Mouse (Mus musculus) lung, embryonic 14.5 days (tissue): Measurements from ENCODE around the gene Gm49510. TPM values are rescaled to one million over a fixed set of nuclear protein-coding genes. Genes with fewer than 3 reads are reported as not detected.
"Not testable (repeated sequence)": the region's sequence is repeated elsewhere in the genome, so short reads cannot be mapped to it uniquely, and the experiment has no call there.

Experiments used
- ATAC-seq: fragments of 200-750 bp; cut with Nextera tagmentation; 2 replicates; pipeline ENCODE4 v1.8.0; 2017; ENCODE audit warnings: mild to moderate bottlenecking, moderate TSS enrichment, moderate library complexity; ENCODE audit not compliant: insufficient read depth
- DNase-seq: peaks from one replicate; pipeline ENCODE4 v3.0.0-alpha.2; 2015
- H3K27ac ChIP-seq: fragments of 300-500 bp; sonication (generic); 2 replicates; pipeline ENCODE4 v1.5.1; 2014; ENCODE audit warnings: low read depth, mild to moderate bottlenecking, moderate library complexity
- H3K27me3 ChIP-seq: fragments of 300-500 bp; sonication (generic); 2 replicates; pipeline ENCODE4 v1.6.1; 2014; ENCODE audit warnings: low read length, control low read depth; ENCODE audit not compliant: insufficient read depth
- H3K36me3 ChIP-seq: fragments of 300-500 bp; sonication (generic); 2 replicates; pipeline ENCODE4 v1.6.1; 2014; ENCODE audit warnings: control low read depth; ENCODE audit not compliant: insufficient read depth
- H3K4me1 ChIP-seq: fragments of 300-500 bp; sonication (generic); 2 replicates; pipeline ENCODE4 v1.6.1; 2014; ENCODE audit warnings: antibody characterized with exemption, control low read depth; ENCODE audit not compliant: insufficient read depth
- H3K4me2 ChIP-seq: fragments of 300-500 bp; sonication (generic); 2 replicates; pipeline ENCODE4 v1.6.1; 2014; ENCODE audit warnings: mild to moderate bottlenecking
- H3K4me3 ChIP-seq: fragments of 300-500 bp; sonication (generic); 2 replicates; pipeline ENCODE4 v1.5.1; 2014; ENCODE audit warnings: low read depth, low read length
- H3K9ac ChIP-seq: fragments of 300-500 bp; sonication (generic); 2 replicates; pipeline ENCODE4 v1.6.1; 2014
- H3K9me3 ChIP-seq: fragments of 300-500 bp; sonication (generic); 2 replicates; pipeline ENCODE4 v1.6.1; 2016; ENCODE audit warnings: low read depth, low read length, control low read depth
- CTCF ChIP-seq: IDR thresholded peaks from 2 replicates; pipeline ENCODE4 v1.5.1; 2016; ENCODE audit warnings: antibody characterized with exemption, low read depth
- WGBS: fragments of 180-500 bp; shearing (Covaris S2); extraction: QIAGEN DNeasy Blood & Tissue Kit; methylation state at CpG from one replicate; pipeline ENCODE4 v1.1.7; 2014; 5-methylcytosine and 5-hydroxymethylcytosine counted together
- polyA plus RNA-seq: library from polyadenylated mRNA; unstranded; fragments of >200 nt; fragmentation: Nextera tagmentation; extraction: Ambion mirVana; gene quantifications from 2 replicates; pipeline ENCODE4 v1.2.1, GENCODE M21; 2014

The Gm49510 gene
- polyA plus RNA-seq, 1 experiment from 2014 or later = 0.70 TPM

- Histone ChIP-seq H3K9me3 (no peaks in the 10 kb centered on the region), H3K36me3 (peaks cover 32% of the 10 kb centered on the region), H3K4me3 (peak overlapping the region; percentile 72), H3K4me1 (peaks cover 6% of the 10 kb centered on the region; the same call in 1 of the 2 replicates), H3K9ac (peak overlapping the region; percentile 84), H3K27me3 (no peaks in the 10 kb centered on the region), H3K27ac (peak overlapping the region; percentile 99), H3K4me2 (peak overlapping the region; percentile 78)
- DNase-seq = peak; percentile 52
- 1% methylated on average over 17 of the region's 17 CpGs for WGBS
- peak; percentile 1; the same call in 1 of the 2 replicates for ATAC-seq
- no peak; the same call in 1 of the 2 replicates for TF ChIP-seq CTCF
These were observed 21.6 kb upstream of the Gm49510 start for GRCm38 (mm10) chr15:78877810-78878390.

GRCm38 (mm10) chr15:78878792-78879516, 20.5 kb upstream of the Gm49510 start:
- H3K4me2 ChIP-seq = peak overlapping the region; percentile 78; the same call in 1 of the 2 replicates
- not testable (repeated sequence) for ATAC-seq, H3K4me3 ChIP-seq, H3K9ac ChIP-seq, H3K27me3 ChIP-seq, H3K27ac ChIP-seq, H3K4me1 ChIP-seq, H3K9me3 ChIP-seq
- WGBS = 24% methylated on average over 7 of the region's 7 CpGs
- H3K36me3 ChIP-seq = peaks cover 42% of the 10 kb centered on the region
- DNase-seq = peak; percentile 52

GRCm38 (mm10) chr15:78880432-78880831, 19.0 kb upstream of the Gm49510 start:
- WGBS = 94% methylated on average over 8 of the region's 8 CpGs
- H3K9ac ChIP-seq = no peak overlapping the region
- no peak for DNase-seq

GRCm38 (mm10) chr15:78881828-78882227, 17.6 kb upstream of the Gm49510 start:
- no peak for ATAC-seq
- TF ChIP-seq CTCF = peak; percentile 20
- no peak overlapping the region; the same call in 1 of the 2 replicates for H3K9ac ChIP-seq
- H3K36me3 ChIP-seq = peaks cover 69% of the 10 kb centered on the region
- H3K27me3 ChIP-seq = no peaks in the 10 kb centered on the region
- DNase-seq = no peak
- no peak overlapping the region for H3K4me2 ChIP-seq
- H3K4me1 ChIP-seq = 0 out of 2 replicates have a peak, but pooled peaks cover 6% of the 10 kb centered on the region
- H3K9me3 ChIP-seq = no peaks in the 10 kb centered on the region
- WGBS = 85% methylated on average over 3 of the region's 3 CpGs
- no peak overlapping the region for H3K4me3 ChIP-seq
- H3K27ac ChIP-seq = no peak overlapping the region

More at GRCm38 (mm10) chr15:78880432-78880831, 19.0 kb upstream of the Gm49510 start:
- Histone ChIP-seq H3K4me3 (no peak overlapping the region), H3K36me3 (peaks cover 55% of the 10 kb centered on the region), H3K4me2 (no peak overlapping the region), H3K4me1 (0 out of 2 replicates have a peak, but pooled peaks cover 6% of the 10 kb centered on the region), H3K9me3 (no peaks in the 10 kb centered on the region), H3K27ac (no peak overlapping the region), H3K27me3 (no peaks in the 10 kb centered on the region)
- no peak for ATAC-seq
- TF ChIP-seq CTCF = no peak

- peak; percentile 31 for DNase-seq
These were observed 10.0 kb upstream of the Gm49510 start for GRCm38 (mm10) chr15:78889401-78889853.

GRCm38 (mm10) chr15:78892440-78892839, 7.0 kb upstream of the Gm49510 start:
- ATAC-seq = no peak
- H3K4me1 ChIP-seq = peaks cover 6% of the 10 kb centered on the region; the same call in 1 of the 2 replicates
- H3K27ac ChIP-seq = no peak overlapping the region
- no peak for TF ChIP-seq CTCF
- H3K4me3 ChIP-seq = no peak overlapping the region
- H3K9ac ChIP-seq = no peak overlapping the region
- no peaks in the 10 kb centered on the region for H3K27me3 ChIP-seq
- DNase-seq = no peak
- 60% methylated on average over 7 of the region's 7 CpGs for WGBS
- no peaks in the 10 kb centered on the region for H3K9me3 ChIP-seq
- H3K4me2 ChIP-seq = no peak overlapping the region
- H3K36me3 ChIP-seq = peaks cover 76% of the 10 kb centered on the region

More at GRCm38 (mm10) chr15:78889401-78889853, 10.0 kb upstream of the Gm49510 start:
- Histone ChIP-seq H3K9ac (no peak overlapping the region), H3K4me1 (peaks cover 6% of the 10 kb centered on the region; the same call in 1 of the 2 replicates), H3K27me3 (no peaks in the 10 kb centered on the region), H3K4me2 (0 out of 2 replicates have a peak overlapping the region, but pooled peaks have one; percentile 23), H3K36me3 (peaks cover 95% of the 10 kb centered on the region), H3K9me3 (no peaks in the 10 kb centered on the region), H3K4me3 (no peak overlapping the region), H3K27ac (peak overlapping the region; percentile 58; the same call in 1 of the 2 replicates)
- no peak for TF ChIP-seq CTCF
- peak; percentile 48 for ATAC-seq
- WGBS = 21% methylated on average over 13 of the region's 13 CpGs

- Histone ChIP-seq H3K4me1 (peaks cover 14% of the 10 kb centered on the region; the same call in 1 of the 2 replicates), H3K9ac (no peak overlapping the region; the same call in 1 of the 2 replicates), H3K4me3 (no peak overlapping the region), H3K4me2 (no peak overlapping the region), H3K27ac (peak overlapping the region; percentile 40; the same call in 1 of the 2 replicates), H3K27me3 (no peaks in the 10 kb centered on the region), H3K9me3 (no peaks in the 10 kb centered on the region), H3K36me3 (peaks cover 56% of the 10 kb centered on the region)
- WGBS = 68% methylated on average over 13 of the region's 13 CpGs
- TF ChIP-seq CTCF = no peak
- no peak for ATAC-seq
- DNase-seq = no peak
These were observed 4.7 kb upstream of the Gm49510 start for GRCm38 (mm10) chr15:78894726-78895125.
